Mouse (Mus musculus) testis, postnatal 10 days (tissue): ENCODE results near the gene Dis3l2.

Source experiments
- DNase-seq: peaks from one replicate; pipeline ENCODE4 v3.0.0; 2021; ENCODE audit warnings: low spot score

The Dis3l2 gene

GRCm38 (mm10) chr1:86703300-86703964 is at the start of gene Dis3l2:
TSS of gene Dis3l2 (plus strand) at chr1:86703808.
- DNase-seq, result peak; percentile 88

GRCm38 (mm10) chr1:86657071-86657470 is 46.5 kb upstream of the Dis3l2 start:
- DNase-seq, result peak; percentile 61

GRCm38 (mm10) chr1:86665091-86665490 is 38.5 kb upstream of the Dis3l2 start:
- no peak for DNase-seq

GRCm38 (mm10) chr1:86669552-86670273 is 33.9 kb upstream of the Dis3l2 start:
- peak; percentile 81 for DNase-seq

GRCm38 (mm10) chr1:86670279-86671038 is 33.1 kb upstream of the Dis3l2 start, which contains the start of gene Nppc:
TSS of gene Nppc (minus strand) at chr1:86670571.
- DNase-seq, result peak; percentile 79

- no peak for DNase-seq
Measured at GRCm38 (mm10) chr1:86674385-86674784, 29.2 kb upstream of the Dis3l2 start.

GRCm38 (mm10) chr1:86675126-86675525 is 28.5 kb upstream of the Dis3l2 start:
- DNase-seq, result peak; percentile 60

- no peak for DNase-seq
Measured at GRCm38 (mm10) chr1:86677624-86678023, 26.0 kb upstream of the Dis3l2 start.

GRCm38 (mm10) chr1:86678667-86679066 is 24.9 kb upstream of the Dis3l2 start:
- DNase-seq, result no peak

- DNase-seq, result no peak
Measured at GRCm38 (mm10) chr1:86687236-86687635, 16.4 kb upstream of the Dis3l2 start.

GRCm38 (mm10) chr1:86691027-86691426 is 12.6 kb upstream of the Dis3l2 start:
- no peak for DNase-seq

- no peak for DNase-seq
Measured at GRCm38 (mm10) chr1:86696948-86697347, 6.7 kb upstream of the Dis3l2 start.

GRCm38 (mm10) chr1:86698721-86699120 is 4.9 kb upstream of the Dis3l2 start:
- no peak for DNase-seq

GRCm38 (mm10) chr1:86699346-86700136 is 4.1 kb upstream of the Dis3l2 start:
- no peak for DNase-seq

- no peak for DNase-seq
Measured at GRCm38 (mm10) chr1:86700367-86700766, 3.2 kb upstream of the Dis3l2 start.

GRCm38 (mm10) chr1:86703965-86704326 is 338 bp downstream of the Dis3l2 start:
- DNase-seq, result no peak

GRCm38 (mm10) chr1:86705461-86705860 is 1.9 kb downstream of the Dis3l2 start:
- DNase-seq, result no peak

GRCm38 (mm10) chr1:86709546-86709945 is 5.9 kb downstream of the Dis3l2 start:
- DNase-seq, result no peak

- DNase-seq, result no peak
Measured at GRCm38 (mm10) chr1:86712045-86712444, 8.4 kb downstream of the Dis3l2 start.

GRCm38 (mm10) chr1:86713054-86713453 is 9.4 kb downstream of the Dis3l2 start:
- no peak for DNase-seq

- no peak for DNase-seq
Measured at GRCm38 (mm10) chr1:86718190-86718589, 14.6 kb downstream of the Dis3l2 start.

GRCm38 (mm10) chr1:86719391-86719790 is 15.8 kb downstream of the Dis3l2 start:
- DNase-seq, result no peak
